Mouse (Mus musculus) embryonic facial prominence, embryonic 15.5 days (tissue): ENCODE data around the gene Rps15. TPM values are rescaled to one million over a fixed set of nuclear protein-coding genes. Genes with fewer than 3 reads are reported as not detected.

Source experiments
- ATAC-seq: fragments of 200-750 bp; cut with Nextera tagmentation; 2 replicates; pipeline ENCODE4 v1.8.0; 2017; ENCODE audit warnings: low read depth, moderate TSS enrichment; ENCODE audit not compliant: insufficient number of reproducible peaks, low FRiP score, low TSS enrichment
- H3K27ac ChIP-seq: fragments of 300-500 bp; sonication (generic); replicated peaks from 2 replicates; pipeline ENCODE4 v1.5.1; 2015; ENCODE audit warnings: mild to moderate bottlenecking, inconsistent platforms
- H3K27me3 ChIP-seq: fragments of 300-500 bp; sonication (generic); 2 replicates; pipeline ENCODE4 v1.6.1; 2015; ENCODE audit warnings: inconsistent platforms
- H3K36me3 ChIP-seq: fragments of 300-500 bp; sonication (generic); 2 replicates; pipeline ENCODE4 v1.6.1; 2015; ENCODE audit warnings: mild to moderate bottlenecking, inconsistent platforms
- H3K4me1 ChIP-seq: fragments of 300-500 bp; sonication (generic); 2 replicates; pipeline ENCODE4 v1.6.1; 2015; ENCODE audit warnings: inconsistent platforms
- H3K4me2 ChIP-seq: fragments of 300-500 bp; sonication (generic); replicated peaks from 2 replicates; pipeline ENCODE4 v1.6.1; 2015; ENCODE audit warnings: mild to moderate bottlenecking, inconsistent platforms
- H3K4me3 ChIP-seq: fragments of 300-500 bp; sonication (generic); replicated peaks from 2 replicates; pipeline ENCODE4 v1.5.1; 2015; ENCODE audit warnings: mild to moderate bottlenecking, inconsistent platforms
- H3K9ac ChIP-seq: fragments of 300-500 bp; sonication (generic); 2 replicates; pipeline ENCODE4 v1.6.1; 2015; ENCODE audit warnings: inconsistent platforms
- H3K9me3 ChIP-seq: fragments of 300-500 bp; sonication (generic); replicated peaks from 2 replicates; pipeline ENCODE4 v1.6.1; 2016; ENCODE audit warnings: inconsistent platforms
- WGBS: fragments of 180-500 bp; shearing (Covaris S2); methylation state at CpG from one replicate; pipeline ENCODE4 v1.1.7; 2015; 5-methylcytosine and 5-hydroxymethylcytosine counted together
- polyA plus RNA-seq: library from polyadenylated mRNA; unstranded; fragments of >200 nt; fragmentation: Nextera tagmentation; extraction: Ambion mirVana; gene quantifications from 2 replicates; pipeline ENCODE4 v1.2.1, GENCODE M21; 2015

Rps15 gene
- polyA plus RNA-seq, 1 experiment from 2014 or later = 969 TPM

- H3K9ac ChIP-seq = 0 out of 2 replicates have a peak within 1 kb of the TSS, but pooled peaks have one; percentile 45
- ATAC-seq = peak; percentile 50
- peaks cover 17% of the 10 kb centered on the region for H3K36me3 ChIP-seq
- peak within 1 kb of the TSS; percentile 82 for H3K4me2 ChIP-seq
- under 1% methylated on average over 26 of the region's 26 CpGs for WGBS
- H3K27ac ChIP-seq = peak within 1 kb of the TSS; percentile 71
- H3K9me3 ChIP-seq = no peaks in the 10 kb centered on the region
- H3K4me1 ChIP-seq = peaks cover 46% of the 10 kb centered on the region
- H3K27me3 ChIP-seq = peaks cover 41% of the 10 kb centered on the region
- H3K4me3 ChIP-seq = peak within 1 kb of the TSS; percentile 48
Measured at GRCm38 (mm10) chr10:80295618-80296425, 3.6 kb downstream of the Rps15 start, which contains the start of gene Apc2. Apc2 (plus strand) TSS chr10:80295977.

- H3K9me3 ChIP-seq = no peaks in the 10 kb centered on the region
- H3K36me3 ChIP-seq = peaks cover 17% of the 10 kb centered on the region
- ATAC-seq = no peak
- WGBS = 75% methylated on average over 5 of the region's 5 CpGs
- peak overlapping the region; percentile 48 for H3K4me3 ChIP-seq
- no peak overlapping the region for H3K27ac ChIP-seq
- peaks cover 51% of the 10 kb centered on the region for H3K27me3 ChIP-seq
- peak overlapping the region; percentile 82; the same call in 1 of the 2 replicates for H3K4me2 ChIP-seq
- no peak overlapping the region for H3K9ac ChIP-seq
- peaks cover 46% of the 10 kb centered on the region for H3K4me1 ChIP-seq
Measured at GRCm38 (mm10) chr10:80296824-80297223, 4.6 kb downstream of the Rps15 start.

GRCm38 (mm10) chr10:80297526-80298133, 5.4 kb downstream of the Rps15 start:
- H3K27me3 ChIP-seq = peaks cover 58% of the 10 kb centered on the region
- H3K27ac ChIP-seq = no peak overlapping the region
- H3K36me3 ChIP-seq = peaks cover 17% of the 10 kb centered on the region
- H3K4me3 ChIP-seq = no peak overlapping the region
- no peak overlapping the region for H3K9ac ChIP-seq
- H3K4me1 ChIP-seq = peaks cover 49% of the 10 kb centered on the region
- no peaks in the 10 kb centered on the region for H3K9me3 ChIP-seq
- 73% methylated on average over 8 of the region's 8 CpGs for WGBS
- no peak for ATAC-seq
- no peak overlapping the region for H3K4me2 ChIP-seq

GRCm38 (mm10) chr10:80298571-80299281, 6.5 kb downstream of the Rps15 start:
- H3K4me1 ChIP-seq = peaks cover 41% of the 10 kb centered on the region
- no peaks in the 10 kb centered on the region for H3K9me3 ChIP-seq
- WGBS = 3% methylated on average over 26 of the region's 26 CpGs
- peaks cover 13% of the 10 kb centered on the region for H3K36me3 ChIP-seq
- no peak for ATAC-seq
- no peak overlapping the region for H3K9ac ChIP-seq
- no peak overlapping the region for H3K27ac ChIP-seq
- 0 out of 2 replicates have a peak overlapping the region, but pooled peaks have one; percentile 6 for H3K4me2 ChIP-seq
- H3K4me3 ChIP-seq = peak overlapping the region; percentile 21; the same call in 1 of the 2 replicates
- H3K27me3 ChIP-seq = peaks cover 58% of the 10 kb centered on the region

GRCm38 (mm10) chr10:80299301-80299700, 7.0 kb downstream of the Rps15 start:
- Histone ChIP-seq H3K9me3 (no peaks in the 10 kb centered on the region), H3K4me2 (0 out of 2 replicates have a peak overlapping the region, but pooled peaks have one; percentile 6), H3K4me3 (peak overlapping the region; percentile 21; the same call in 1 of the 2 replicates), H3K36me3 (peaks cover 8% of the 10 kb centered on the region), H3K27ac (no peak overlapping the region), H3K4me1 (peaks cover 36% of the 10 kb centered on the region), H3K9ac (no peak overlapping the region), H3K27me3 (peaks cover 58% of the 10 kb centered on the region)
- WGBS = 7% methylated on average over 15 of the region's 15 CpGs
- no peak for ATAC-seq

- H3K4me3 ChIP-seq = peak overlapping the region; percentile 21; the same call in 1 of the 2 replicates
- no peak for ATAC-seq
- no peaks in the 10 kb centered on the region for H3K9me3 ChIP-seq
- peaks cover 2% of the 10 kb centered on the region for H3K36me3 ChIP-seq
- no peak overlapping the region for H3K9ac ChIP-seq
- no peak overlapping the region for H3K4me2 ChIP-seq
- peaks cover 30% of the 10 kb centered on the region for H3K4me1 ChIP-seq
- peaks cover 63% of the 10 kb centered on the region for H3K27me3 ChIP-seq
- WGBS = 42% methylated on average over 10 of the region's 10 CpGs
- no peak overlapping the region for H3K27ac ChIP-seq
Measured at GRCm38 (mm10) chr10:80299824-80300223, 7.6 kb downstream of the Rps15 start.

- ATAC-seq = no peak
- no peak overlapping the region for H3K4me3 ChIP-seq
Measured at GRCm38 (mm10) chr10:80300672-80301181, 8.5 kb downstream of the Rps15 start.

GRCm38 (mm10) chr10:80301256-80302081, 9.2 kb downstream of the Rps15 start:
- ATAC-seq = no peak
- H3K4me1 ChIP-seq = peaks cover 14% of the 10 kb centered on the region
- H3K27ac ChIP-seq = no peak overlapping the region
- no peak overlapping the region for H3K4me3 ChIP-seq
- H3K27me3 ChIP-seq = peaks cover 79% of the 10 kb centered on the region
- H3K36me3 ChIP-seq = 0 out of 2 replicates have a peak, but pooled peaks cover 5% of the 10 kb centered on the region
- H3K9ac ChIP-seq = no peak overlapping the region
- peak overlapping the region; percentile 6; the same call in 1 of the 2 replicates for H3K4me2 ChIP-seq
- 69% methylated on average over 9 of the region's 10 CpGs for WGBS
- H3K9me3 ChIP-seq = no peaks in the 10 kb centered on the region

More at GRCm38 (mm10) chr10:80300672-80301181, 8.5 kb downstream of the Rps15 start:
- H3K9ac ChIP-seq = no peak overlapping the region
- no peaks in the 10 kb centered on the region for H3K36me3 ChIP-seq
- WGBS = 25% methylated on average over 11 of the region's 11 CpGs
- H3K27me3 ChIP-seq = peaks cover 72% of the 10 kb centered on the region
- H3K27ac ChIP-seq = no peak overlapping the region
- peak overlapping the region; percentile 6; the same call in 1 of the 2 replicates for H3K4me2 ChIP-seq
- no peaks in the 10 kb centered on the region for H3K9me3 ChIP-seq
- H3K4me1 ChIP-seq = peaks cover 21% of the 10 kb centered on the region

GRCm38 (mm10) chr10:80302082-80302355, 9.8 kb downstream of the Rps15 start:
- ATAC-seq = no peak
- peaks cover 74% of the 10 kb centered on the region for H3K27me3 ChIP-seq
- no peaks in the 10 kb centered on the region for H3K9me3 ChIP-seq
- no peak overlapping the region for H3K27ac ChIP-seq
- H3K4me3 ChIP-seq = no peak overlapping the region
- H3K4me2 ChIP-seq = no peak overlapping the region
- 0 out of 2 replicates have a peak, but pooled peaks cover 11% of the 10 kb centered on the region for H3K4me1 ChIP-seq
- H3K9ac ChIP-seq = no peak overlapping the region
- 0 out of 2 replicates have a peak, but pooled peaks cover 7% of the 10 kb centered on the region for H3K36me3 ChIP-seq
- 42% methylated on average over 5 of the region's 5 CpGs for WGBS

- no peak overlapping the region for H3K4me3 ChIP-seq
Measured at GRCm38 (mm10) chr10:80302471-80302881, 10.2 kb downstream of the Rps15 start.

More at GRCm38 (mm10) chr10:80302471-80302881, 10.2 kb downstream of the Rps15 start:
- ATAC-seq = no peak
- no peak overlapping the region for H3K9ac ChIP-seq
- WGBS = 14% methylated on average over 9 of the region's 9 CpGs
- H3K36me3 ChIP-seq = 0 out of 2 replicates have a peak, but pooled peaks cover 7% of the 10 kb centered on the region
- no peak overlapping the region for H3K27ac ChIP-seq
- 0 out of 2 replicates have a peak, but pooled peaks cover 11% of the 10 kb centered on the region for H3K4me1 ChIP-seq
- H3K9me3 ChIP-seq = no peaks in the 10 kb centered on the region
- H3K4me2 ChIP-seq = no peak overlapping the region
- peaks cover 69% of the 10 kb centered on the region for H3K27me3 ChIP-seq
